Mouse (Mus musculus): Measurements from ENCODE around the gene Osbpl7. TPM values are rescaled to one million over a fixed set of nuclear protein-coding genes. Genes with fewer than 3 reads are reported as not detected.

Gene Osbpl7
- total RNA-seq (2021): 10 to 100 TPM; 14.0 to 15.2 TPM
- long read RNA-seq, experiment 1, transcript Osbpl7-201 (23 exons, 3,771 nt): major isoform, 7 of 13 reads
- long read RNA-seq, experiment 1, partial matches to known transcripts: 1 of 13 reads
- long read RNA-seq, experiment 1, other reads (novel, unspliced or antisense): 5 of 13 reads
- long read RNA-seq, experiment 2, partial matches to known transcripts: 4 of 8 reads
- long read RNA-seq, experiment 2, other reads (novel, unspliced or antisense): 0 of 8 reads

DNA sequence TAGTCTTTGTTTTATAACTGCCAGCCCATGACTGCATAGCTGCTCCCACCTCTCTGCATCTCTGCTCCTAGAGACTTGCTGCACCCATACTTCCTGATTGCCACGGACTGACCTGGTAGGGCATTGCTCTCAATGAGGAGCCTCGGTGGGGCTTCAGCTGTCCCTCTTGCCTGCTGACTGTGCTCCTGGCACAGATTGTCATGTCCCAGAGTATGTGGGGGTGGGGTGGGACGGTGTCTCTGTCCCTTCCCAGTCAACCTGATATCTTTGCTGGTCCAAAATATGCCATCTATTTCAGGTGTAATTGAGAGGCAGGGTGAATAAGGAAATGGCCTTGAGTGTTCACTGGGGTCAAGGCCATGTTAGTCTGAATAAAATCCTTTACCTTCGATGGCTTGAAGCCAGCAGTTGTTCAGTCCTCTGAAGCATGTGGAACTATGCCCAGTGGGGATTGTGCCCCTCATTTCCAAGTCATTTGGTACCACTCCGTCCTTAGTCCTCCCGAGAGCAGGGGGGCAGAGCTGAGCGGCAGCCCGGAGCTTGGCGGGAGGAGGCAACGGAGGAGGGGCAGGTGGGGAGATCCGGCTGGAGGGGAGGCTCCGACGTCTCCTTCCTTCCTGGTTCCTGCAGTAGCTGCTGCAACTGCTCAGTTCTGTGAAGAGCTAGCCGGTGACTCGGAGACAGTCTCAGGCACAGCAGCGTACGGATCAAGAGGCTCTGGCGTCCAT is at the start of gene Osbpl7:
Osbpl7 (plus strand) TSS at position 413 of the 728 bp plus-strand sequence.
- intact Hi-C loops (cut with DNase I): no loop called here
- peak within 1 kb of the TSS; percentile 58; the same call in 1 of the 2 replicates for H3K27ac ChIP-seq
- peak; percentile 73 to 76 for DNase-seq (ENCODE audit: extremely low spot score in 1 of 2, low spot score in 2 of 2)
- peak; percentile 11 for TF ChIP-seq CTCF (IDR thresholded peaks at IDR 0.05)
- peak within 1 kb of the TSS; percentile 68 for H3K4me3 ChIP-seq

DNA sequence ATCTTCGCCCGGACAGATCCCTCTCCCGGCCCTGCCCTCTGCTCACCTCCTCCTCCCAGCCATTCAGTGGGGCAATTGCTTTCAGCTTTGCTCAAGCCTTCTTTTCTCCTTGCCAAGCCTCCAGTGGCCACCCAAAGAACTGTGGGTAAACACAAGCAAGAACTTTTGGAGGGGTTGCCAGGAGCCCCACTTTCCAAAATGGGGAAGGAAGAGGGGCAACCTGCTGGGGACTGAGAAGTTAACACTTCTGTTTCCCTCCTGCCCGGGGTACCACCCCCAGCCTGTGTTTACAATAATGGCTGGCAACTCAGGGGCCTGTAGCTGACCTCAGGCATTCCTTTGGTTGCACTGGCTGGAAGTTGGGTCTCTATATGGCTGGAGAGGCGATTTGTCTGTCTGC is 47.3 kb upstream of the Osbpl7 start:
- no peak for TF ChIP-seq CTCF (IDR thresholded peaks at IDR 0.05)
- DNase-seq (ENCODE audit: extremely low spot score in 1 of 2, low spot score in 2 of 2): no peak
- intact Hi-C loops (cut with DNase I): no loop called here
- Histone ChIP-seq H3K27ac (no peak overlapping the region), H3K4me3 (no peak overlapping the region)

DNA sequence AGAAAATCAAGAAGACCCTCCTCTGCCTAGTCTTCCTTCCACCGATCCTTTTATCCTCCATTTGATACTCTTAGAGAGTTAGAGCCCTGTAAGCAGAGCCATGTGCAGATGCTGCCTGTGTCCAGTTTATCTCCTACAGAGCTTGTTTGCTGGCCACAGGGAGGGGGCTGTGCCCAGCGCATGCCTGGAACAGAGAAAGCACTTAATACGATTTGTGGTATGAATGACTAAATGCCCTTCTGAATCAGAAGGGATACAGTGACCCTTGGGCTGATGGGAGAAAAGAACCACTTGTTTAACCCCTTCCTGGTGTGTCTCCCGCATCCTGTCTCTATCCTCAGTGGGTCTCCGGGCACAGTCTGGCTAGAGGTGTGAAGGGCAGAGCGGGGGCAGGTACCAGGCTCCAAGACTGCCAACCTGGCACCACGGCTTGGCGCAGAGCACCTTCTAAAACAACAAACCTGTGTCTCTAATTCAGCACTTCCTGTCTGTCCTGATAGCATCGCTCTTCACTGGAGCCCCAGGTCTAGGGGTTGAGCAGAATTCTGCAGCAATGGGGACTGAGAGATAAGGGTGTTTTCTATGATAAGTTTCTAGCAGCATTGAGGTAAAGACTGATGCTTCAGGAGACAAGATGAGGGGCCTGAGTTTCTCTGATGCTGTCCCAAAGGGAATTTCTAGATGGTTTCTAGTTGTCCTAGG is 43.2 kb upstream of the Osbpl7 start:
- no peak overlapping the region for H3K27ac ChIP-seq
- intact Hi-C loops (cut with DNase I): no loop called here
- no peak for DNase-seq (ENCODE audit: extremely low spot score in 1 of 2, low spot score in 2 of 2)
- H3K4me3 ChIP-seq: no peak overlapping the region
- no peak for TF ChIP-seq CTCF (IDR thresholded peaks at IDR 0.05)

GRCm38 (mm10) chr11:97009198-97009790 is 41.1 kb upstream of the Osbpl7 start:
- TF ChIP-seq CTCF (IDR thresholded peaks at IDR 0.05): no peak

GRCm38 (mm10) chr11:97013121-97013670 is 37.2 kb upstream of the Osbpl7 start, which contains the start of gene Sp6:
Gene Sp6, plus strand, starts transcription at chr11:97013394.
- DNase-seq (ENCODE audit: extremely low spot score in 1 of 2, low spot score in 2 of 2): no peak
- H3K4me3 ChIP-seq: no peak within 1 kb of the TSS
- intact Hi-C loops (cut with DNase I): no loop called here
- no peak within 1 kb of the TSS for H3K27ac ChIP-seq
- TF ChIP-seq CTCF (IDR thresholded peaks at IDR 0.05): no peak

More at GRCm38 (mm10) chr11:97009198-97009790, 41.1 kb upstream of the Osbpl7 start:
- intact Hi-C loops (cut with DNase I): no loop called here
- H3K27ac ChIP-seq: no peak overlapping the region
- no peak overlapping the region for H3K4me3 ChIP-seq
- DNase-seq (ENCODE audit: extremely low spot score in 1 of 2, low spot score in 2 of 2): no peak

GRCm38 (mm10) chr11:97017696-97018582 is 32.5 kb upstream of the Osbpl7 start:
- H3K4me3 ChIP-seq: no peak overlapping the region
- H3K27ac ChIP-seq: no peak overlapping the region
- intact Hi-C loops (cut with DNase I): no loop called here
- no peak for TF ChIP-seq CTCF (IDR thresholded peaks at IDR 0.05)
- no peak for DNase-seq (ENCODE audit: extremely low spot score in 1 of 2, low spot score in 2 of 2)

- Histone ChIP-seq H3K4me3 (no peak overlapping the region), H3K27ac (no peak overlapping the region)
- no peak for TF ChIP-seq CTCF (IDR thresholded peaks at IDR 0.05)
- intact Hi-C loops (cut with DNase I): no loop called here
- DNase-seq (ENCODE audit: extremely low spot score in 1 of 2, low spot score in 2 of 2): no peak
Observed at GRCm38 (mm10) chr11:97018583-97019344, 31.7 kb upstream of the Osbpl7 start.

- no peak for DNase-seq (ENCODE audit: extremely low spot score in 1 of 2, low spot score in 2 of 2)
- H3K4me3 ChIP-seq: no peak overlapping the region
- intact Hi-C loops (cut with DNase I): no loop called here
- no peak for TF ChIP-seq CTCF (IDR thresholded peaks at IDR 0.05)
- H3K27ac ChIP-seq: no peak overlapping the region
Observed at GRCm38 (mm10) chr11:97019345-97019708, 31.1 kb upstream of the Osbpl7 start.

DNA sequence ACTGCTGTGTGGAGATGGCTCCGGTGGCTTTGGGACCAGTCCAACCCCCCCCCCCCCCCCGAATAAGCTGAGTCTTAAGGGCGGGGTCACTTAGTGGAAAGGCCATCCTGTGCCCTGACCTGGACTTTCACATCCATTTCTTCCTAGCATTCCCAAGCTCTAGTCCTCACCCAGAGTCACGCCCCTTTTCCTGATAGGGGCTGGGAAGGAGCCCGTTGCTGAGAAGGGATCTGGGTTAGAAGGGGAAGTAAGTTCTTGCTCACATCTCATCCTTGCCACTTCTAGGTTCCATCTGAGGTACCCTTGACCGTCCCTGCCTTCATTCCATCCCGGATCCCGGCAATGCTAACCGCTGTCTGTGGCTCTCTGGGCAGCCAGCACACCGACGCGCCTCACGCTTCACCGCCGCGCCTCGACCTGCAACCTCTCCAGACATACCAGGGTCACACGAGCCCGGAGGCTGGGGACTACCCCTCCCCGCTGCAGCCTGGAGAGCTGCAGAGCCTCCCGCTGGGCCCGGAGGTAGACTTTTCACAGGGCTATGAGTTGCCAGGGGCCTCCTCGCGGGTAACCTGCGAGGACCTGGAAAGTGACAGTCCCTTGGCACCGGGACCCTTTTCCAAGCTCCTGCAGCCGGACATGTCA is 29.2 kb upstream of the Osbpl7 start:
- DNase-seq (ENCODE audit: extremely low spot score in 1 of 2, low spot score in 2 of 2): no peak
- no peak overlapping the region for H3K4me3 ChIP-seq
- intact Hi-C loops (cut with DNase I): no loop called here
- TF ChIP-seq CTCF (IDR thresholded peaks at IDR 0.05): no peak
- no peak overlapping the region for H3K27ac ChIP-seq

Measured in left cerebral cortex, adult 2 months (tissue).